Mouse (Mus musculus) embryonic stem cell, embryonic (primary cell): ENCODE data around the gene Tomm7.
"Not testable (repeated sequence)": the region's sequence is repeated elsewhere in the genome, so short reads cannot be mapped to it uniquely, and the experiment has no call there.

ENCODE experiments used
- CTCF ChIA-PET, 4 experiments: fragments of 300-600 bp in 2 of 4; fragments of 350-600 bp in 2 of 4; sonication (Branson Sonifier 250); formaldehyde crosslinking; loops; one replicate each; lab custom pipeline; 2022; ENCODE audit warnings: inconsistent platforms in 2 of 4; lab: Charles Lee
- POLR2A ChIA-PET, 4 experiments: fragments of 300-600 bp in 2 of 4; fragments of 350-600 bp in 2 of 4; sonication (Branson Sonifier 250); formaldehyde crosslinking; loops; one replicate each; lab custom pipeline; 2022; ENCODE audit warnings: antibody characterized with exemption in 4 of 4, inconsistent platforms in 1 of 4; lab: Charles Lee

Tomm7 gene

GRCm38 (mm10) chr5:23843674-23844530 is at the start of gene Tomm7:
TSS of gene Tomm7 (minus strand) at chr5:23844161.
- POLR2A ChIA-PET, result interaction anchor here (0.6 to 4.7 kb wide), 68 partner anchors 8 to 908 kb away, joined by 3 to 35 read pairs (median 4); partner anchors contain the start of genes Kmt2e (in 2 of the 4), Rint1 (in 2 of the 4), Abcb8 (in 1 of the 4) and Nub1 (in 1 of the 4)
- CTCF ChIA-PET, result interaction anchor here in 3 of 4 experiments (0.7 to 2.0 kb wide), 6 partner anchors 17 to 94 kb away, joined by 3 to 17 read pairs (median 4); no protein-coding TSS in a partner anchor

DNA sequence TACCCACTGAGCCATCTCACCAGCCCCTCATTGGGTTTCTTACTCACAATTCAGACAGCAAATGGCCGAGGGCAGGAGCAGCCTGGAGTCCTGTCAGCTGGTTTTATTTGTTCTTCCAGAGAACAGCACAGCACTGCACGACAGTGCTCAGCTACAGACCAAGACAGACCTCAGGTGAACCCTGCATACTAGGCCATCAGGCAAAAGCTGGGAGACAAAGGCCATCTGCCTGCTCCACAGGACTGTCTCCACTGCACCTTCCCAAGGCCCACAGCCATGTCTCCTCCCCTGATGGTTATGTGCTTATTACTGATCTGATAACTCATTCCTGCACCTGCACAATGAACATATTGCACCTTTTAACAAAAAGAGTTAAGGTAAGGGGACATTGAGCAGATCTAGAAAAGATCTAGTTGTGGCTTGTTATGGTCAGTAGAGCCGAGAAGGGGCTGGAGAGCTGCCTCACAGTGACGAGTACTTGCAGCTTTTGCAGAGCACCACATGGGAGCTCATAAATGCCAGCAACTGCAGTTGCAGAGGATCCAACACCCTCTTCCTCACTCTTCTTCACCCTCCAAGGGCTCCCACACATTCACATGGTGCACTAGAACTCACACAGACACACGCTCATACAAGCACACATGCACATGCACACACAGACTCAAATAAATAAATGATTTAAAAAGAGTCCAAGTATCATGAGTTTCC is 49.3 kb upstream of the Tomm7 start:
- POLR2A ChIA-PET, result no interaction called here
- CTCF ChIA-PET, result interaction anchor here in 1 of 4 experiments (0.5 kb wide), 1 partner anchor 885 kb away, joined by 4 read pairs; no protein-coding TSS in a partner anchor

DNA sequence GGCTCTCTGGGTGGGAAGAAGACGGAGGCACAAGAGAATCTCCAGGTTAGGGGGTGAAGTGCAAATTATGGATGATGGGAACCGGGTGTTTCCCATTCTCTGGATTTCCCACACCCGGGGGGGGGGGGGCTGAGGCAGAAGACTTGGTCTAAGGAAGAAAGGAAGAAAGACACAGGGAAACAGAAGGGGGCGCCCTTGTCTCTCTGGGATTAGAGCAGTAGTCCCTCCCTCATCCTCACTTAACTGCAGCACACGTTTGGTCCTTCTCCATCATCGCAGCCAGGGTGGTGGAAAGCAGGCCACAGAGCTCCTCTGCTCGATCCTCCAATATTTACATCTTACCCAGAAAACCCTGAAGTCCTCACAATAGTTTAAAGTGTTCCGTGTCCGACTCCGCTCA is 46.8 kb upstream of the Tomm7 start:
- ChIA-PET POLR2A (interaction anchor here in 2 of 4 experiments (0.7 to 1.3 kb wide), 3 partner anchors 11 to 139 kb away, joined by 3 to 6 read pairs (median 4); partner anchors contain the start of gene Tomm7 (in 1 of the 2)), CTCF (interaction anchor here (0.6 to 2.7 kb wide), 8 partner anchors 10 to 187 kb away, joined by 3 to 11 read pairs (median 3); no protein-coding TSS in a partner anchor)

DNA sequence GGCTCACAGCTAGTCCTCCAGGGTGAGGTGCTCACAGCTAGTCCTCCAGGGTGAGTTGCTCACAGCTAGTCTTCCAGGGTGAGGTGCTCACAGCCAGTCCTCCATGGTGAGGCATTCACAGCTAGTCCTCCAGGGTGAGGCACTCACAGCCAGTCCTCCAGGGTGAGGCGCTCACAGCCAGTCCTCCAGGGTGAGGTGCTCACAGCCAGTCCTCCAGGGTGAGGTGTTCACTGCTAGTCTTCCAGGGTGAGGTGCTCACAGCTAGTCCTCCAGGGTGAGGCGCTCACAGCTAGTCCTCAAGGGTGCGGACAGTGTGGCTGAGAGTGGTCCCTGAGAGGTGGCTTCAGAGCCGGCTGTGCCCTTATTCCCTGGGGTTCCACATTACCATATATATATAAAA is 45.5 kb upstream of the Tomm7 start:
- CTCF ChIA-PET, result interaction anchor here in 3 of 4 experiments (0.5 to 2.7 kb wide), 7 partner anchors 99 to 1400 kb away, joined by 3 to 11 read pairs (median 3); partner anchors contain the start of gene Chpf2 (in 1 of the 3)
- POLR2A ChIA-PET, result interaction anchor here in 2 of 4 experiments (0.6 to 1.3 kb wide), 2 partner anchors 10 to 246 kb away, joined by 3 read pairs; no protein-coding TSS in a partner anchor

DNA sequence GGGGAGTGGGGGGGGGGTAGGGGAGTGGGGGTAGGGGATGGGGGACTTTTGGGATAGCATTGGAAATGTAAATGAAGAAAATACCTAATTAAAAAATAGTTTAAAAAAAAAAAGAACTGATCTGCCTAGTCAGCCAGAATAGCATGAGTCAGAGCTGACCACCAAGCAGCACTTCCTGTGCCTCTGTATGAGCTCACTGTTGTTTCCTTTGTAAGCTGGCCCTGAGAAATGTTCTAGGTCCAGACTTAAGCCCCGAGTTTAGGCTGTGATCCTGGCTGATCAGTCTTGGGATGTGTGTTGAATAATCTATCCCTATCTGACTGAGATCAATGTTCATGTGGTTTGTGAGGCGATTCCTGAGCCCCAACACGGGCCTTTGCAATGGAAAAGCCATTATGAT is 43.1 kb upstream of the Tomm7 start:
- ChIA-PET CTCF (no interaction called here), POLR2A (interaction anchor here in 1 of 4 experiments (1.2 kb wide), 1 partner anchor 29 kb away, joined by 3 read pairs; no protein-coding TSS in a partner anchor)

DNA sequence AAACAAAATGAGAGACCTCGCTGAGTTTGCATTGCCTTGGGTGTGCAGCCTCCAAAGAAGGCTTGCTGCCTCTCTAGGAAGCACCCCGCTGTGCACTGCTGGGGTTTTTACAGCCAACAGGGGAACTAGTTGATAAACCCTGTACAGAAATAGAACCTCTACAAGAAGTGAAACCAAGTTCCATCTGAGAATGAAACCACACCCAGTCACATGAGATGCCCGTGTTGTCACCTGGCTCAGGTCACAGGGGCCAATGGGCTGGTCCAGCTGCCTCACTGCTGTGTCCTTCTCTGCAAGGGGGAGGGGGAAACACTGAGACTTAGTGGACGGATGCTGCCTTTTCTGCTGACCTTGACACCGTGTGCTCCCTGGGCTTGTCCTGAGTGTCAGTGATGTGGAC is 30.5 kb upstream of the Tomm7 start:
- POLR2A ChIA-PET, result interaction anchor here in 2 of 4 experiments (0.6 to 1.2 kb wide), 4 partner anchors 19 to 969 kb away, joined by 3 to 4 read pairs (median 3); no protein-coding TSS in a partner anchor

DNA sequence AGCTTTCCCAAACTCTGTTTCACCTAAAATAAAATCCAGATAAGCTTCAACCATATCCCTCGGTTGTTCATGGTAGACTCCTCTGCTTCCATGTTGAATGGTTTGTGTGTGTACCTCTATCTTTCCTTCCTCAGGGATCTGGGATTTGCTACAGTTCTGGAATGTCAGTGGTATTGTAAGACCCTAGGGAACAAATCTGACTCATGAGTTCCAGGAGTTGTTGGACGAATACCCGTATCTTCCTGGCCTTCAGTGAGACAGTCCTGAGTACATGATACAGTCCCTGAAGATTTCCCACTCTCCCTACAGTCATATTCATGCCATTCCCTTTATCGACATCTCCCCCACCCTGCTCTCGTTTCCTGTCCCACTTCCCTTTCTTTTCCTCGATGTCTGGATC is 28.6 kb upstream of the Tomm7 start:
- ChIA-PET POLR2A (interaction anchor here in 2 of 4 experiments (0.6 to 1.6 kb wide), 7 partner anchors 13 to 193 kb away, joined by 3 read pairs; no protein-coding TSS in a partner anchor), CTCF (interaction anchor here in 1 of 4 experiments (1.2 kb wide), 1 partner anchor 9 kb away, joined by 3 read pairs; no protein-coding TSS in a partner anchor)

More for the DNA sequence above, 30.5 kb upstream of the Tomm7 start:
- CTCF ChIA-PET, result no interaction called here

DNA sequence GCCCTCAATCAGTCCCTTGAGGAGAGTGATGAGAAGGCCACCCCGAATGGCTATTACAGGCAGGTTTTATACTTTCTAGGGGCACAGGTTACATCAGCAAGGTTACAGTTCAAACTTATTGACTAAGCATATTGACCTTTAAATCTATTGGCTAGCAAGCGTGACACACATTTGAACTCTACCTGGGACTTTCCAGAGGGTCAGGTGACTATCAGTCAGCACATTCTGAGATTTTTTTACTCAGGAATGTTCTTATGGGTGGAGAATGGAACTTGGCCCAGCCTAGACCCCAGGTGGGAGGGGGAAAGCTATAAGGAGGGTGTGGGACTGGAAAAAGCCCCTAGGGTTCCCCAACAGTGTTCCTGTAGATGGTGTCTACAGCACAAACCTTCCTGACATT is 27.4 kb upstream of the Tomm7 start:
- CTCF ChIA-PET, result not testable (repeated sequence)

DNA sequence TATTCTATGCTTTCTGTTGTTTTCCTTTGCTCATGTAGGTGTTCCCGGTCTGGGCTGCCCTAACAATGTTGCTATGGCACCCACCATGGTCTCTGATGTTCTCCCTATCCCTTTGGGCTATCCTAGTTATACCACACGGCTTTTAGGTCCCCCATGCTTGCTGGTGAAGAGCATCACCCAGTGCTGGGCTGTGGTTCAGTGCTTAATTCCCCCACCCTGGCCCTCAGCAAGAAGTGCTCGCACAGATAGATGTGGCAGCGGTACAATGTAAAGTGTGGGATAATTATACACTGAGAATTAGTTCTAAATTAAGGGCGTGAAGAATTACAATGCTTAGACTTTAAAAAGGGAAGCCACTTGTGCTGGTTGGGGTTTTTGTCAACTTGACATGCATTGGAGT is 22.0 kb upstream of the Tomm7 start:
- POLR2A ChIA-PET, result no interaction called here
- CTCF ChIA-PET, result no interaction called here

More for the DNA sequence above, 27.4 kb upstream of the Tomm7 start:
- POLR2A ChIA-PET, result interaction anchor here in 1 of 4 experiments (1.0 to 1.2 kb wide), 2 partner anchors 15 to 20 kb away, joined by 3 to 4 read pairs; no protein-coding TSS in a partner anchor

DNA sequence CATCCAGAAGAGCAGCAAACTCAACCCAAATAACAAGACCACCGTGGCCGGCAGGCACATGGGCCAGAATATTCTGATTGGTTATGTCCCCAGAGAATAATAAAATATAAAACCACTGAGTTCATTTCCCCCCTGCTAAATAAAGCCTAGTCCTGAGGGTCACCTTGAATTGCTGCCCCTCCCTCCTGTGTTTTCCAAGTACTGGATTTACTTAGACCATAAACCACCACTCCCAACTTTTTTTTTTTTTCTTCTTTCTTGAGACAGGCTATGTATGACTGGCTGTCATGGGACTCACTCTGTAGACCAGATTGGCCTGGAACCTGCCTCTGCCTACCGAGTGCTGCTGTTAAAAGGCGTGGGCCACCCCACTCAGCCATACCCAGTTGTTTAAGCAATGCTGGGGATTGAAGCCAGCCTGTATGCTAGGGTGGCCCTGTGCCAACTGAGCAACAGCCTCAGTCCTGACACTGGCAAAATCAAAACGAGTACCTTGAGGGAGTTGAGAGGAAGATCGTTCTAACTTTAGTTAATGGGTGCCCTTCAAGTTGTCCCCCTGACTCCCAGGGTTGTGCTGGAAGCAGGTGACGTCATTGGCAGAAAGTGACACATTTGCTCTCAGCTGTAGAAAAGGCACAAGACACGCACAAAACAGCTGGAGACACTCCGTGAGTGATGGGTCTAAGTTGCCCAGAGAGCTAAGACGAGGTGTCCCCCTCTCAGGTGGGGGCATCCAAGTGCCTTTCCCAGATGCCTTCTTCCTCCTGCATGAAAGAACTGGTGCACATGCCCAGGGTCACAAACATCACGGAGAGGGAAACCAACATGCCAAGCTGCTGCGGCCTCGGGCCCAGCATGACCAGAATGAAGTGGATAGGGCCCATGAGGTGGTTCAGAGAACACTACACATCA is 20.3 kb upstream of the Tomm7 start:
- ChIA-PET POLR2A (interaction anchor here in 2 of 4 experiments (1.2 to 2.0 kb wide), 2 partner anchors 10 to 187 kb away, joined by 3 to 6 read pairs; no protein-coding TSS in a partner anchor), CTCF (interaction anchor here in 1 of 4 experiments (0.7 kb wide), 1 partner anchor 440 kb away, joined by 3 read pairs; no protein-coding TSS in a partner anchor)

GRCm38 (mm10) chr5:23863166-23864053 is 19.4 kb upstream of the Tomm7 start:
- CTCF ChIA-PET, result interaction anchor here in 2 of 4 experiments (0.6 to 0.7 kb wide), 2 partner anchors 195 to 440 kb away, joined by 3 read pairs; no protein-coding TSS in a partner anchor
- POLR2A ChIA-PET, result interaction anchor here in 1 of 4 experiments (0.7 to 2.7 kb wide), 5 partner anchors 9 to 188 kb away, joined by 3 to 8 read pairs (median 6); partner anchors contain the start of gene Tomm7

DNA sequence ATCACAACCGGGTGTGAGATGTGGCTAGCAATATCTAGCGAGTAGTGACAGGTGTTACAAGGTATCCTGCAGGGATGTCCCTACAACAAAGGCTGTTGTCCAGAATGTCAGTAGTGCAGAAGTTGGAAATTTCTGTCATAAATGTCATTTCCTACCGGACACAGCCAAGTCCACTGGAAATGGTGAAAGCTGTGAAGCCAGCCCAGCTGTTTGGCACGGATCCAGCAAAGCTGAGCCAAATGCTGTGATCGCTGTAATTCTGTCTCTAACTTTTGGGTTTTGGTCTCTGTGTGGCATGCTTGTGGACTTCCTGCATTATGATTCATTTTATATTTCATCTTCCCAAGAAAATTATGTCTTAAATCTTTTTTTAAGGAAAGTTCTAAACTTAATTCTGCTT is 18.3 kb upstream of the Tomm7 start:
- CTCF ChIA-PET, result no interaction called here

DNA sequence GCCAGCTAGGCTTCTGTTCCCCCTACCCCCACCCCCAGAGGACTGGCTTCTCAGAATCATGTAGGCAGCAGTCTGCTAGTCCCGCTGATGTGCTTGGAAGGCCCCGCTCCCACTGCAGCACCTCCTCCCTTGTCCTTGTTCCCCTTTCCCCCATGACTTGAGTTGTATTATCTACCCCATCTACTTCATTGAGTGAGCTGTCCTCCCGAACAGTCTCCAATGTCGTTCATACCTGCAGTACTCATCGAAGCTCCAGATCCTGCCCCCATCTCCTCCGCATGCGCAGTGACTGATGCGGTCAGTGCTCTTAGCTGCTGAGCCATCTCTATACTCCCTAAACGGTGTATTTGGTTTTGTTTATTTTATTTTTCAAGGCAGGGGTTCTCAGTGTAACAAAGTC is 17.8 kb upstream of the Tomm7 start:
- POLR2A ChIA-PET, result interaction anchor here in 2 of 4 experiments (0.6 to 2.7 kb wide), 6 partner anchors 11 to 218 kb away, joined by 3 to 8 read pairs (median 4); partner anchors contain the start of gene Tomm7 (in 1 of the 2)
- CTCF ChIA-PET, result interaction anchor here in 1 of 4 experiments (0.6 kb wide), 1 partner anchor 621 kb away, joined by 4 read pairs; no protein-coding TSS in a partner anchor

More for the DNA sequence above, 18.3 kb upstream of the Tomm7 start:
- POLR2A ChIA-PET, result interaction anchor here in 2 of 4 experiments (0.7 to 2.7 kb wide), 7 partner anchors 8 to 217 kb away, joined by 3 to 8 read pairs (median 4); partner anchors contain the start of gene Tomm7 (in 1 of the 2)

- CTCF ChIA-PET, result no interaction called here
- POLR2A ChIA-PET, result interaction anchor here in 2 of 4 experiments (0.6 to 1.6 kb wide), 8 partner anchors 9 to 305 kb away, joined by 3 to 6 read pairs (median 3); partner anchors contain the start of genes Tomm7 (in 2 of the 2) and Nupl2 (in 1 of the 2)
Observed at GRCm38 (mm10) chr5:23859896-23860295, 15.9 kb upstream of the Tomm7 start.

GRCm38 (mm10) chr5:23859087-23859718 is 15.2 kb upstream of the Tomm7 start:
- CTCF ChIA-PET, result no interaction called here
- POLR2A ChIA-PET, result interaction anchor here in 2 of 4 experiments (0.7 to 1.6 kb wide), 6 partner anchors 9 to 193 kb away, joined by 3 to 6 read pairs (median 3); partner anchors contain the start of gene Tomm7 (in 2 of the 2)
